Mouse (Mus musculus) adrenal gland (tissue): ENCODE results near the gene Siae.

Source experiments
- intact Hi-C: fragments of 180-260 bp; cut with DNase I; formaldehyde crosslinking; loops from one replicate; pipeline ENCODE4 v1.15.1; 2025

Gene Siae

DNA sequence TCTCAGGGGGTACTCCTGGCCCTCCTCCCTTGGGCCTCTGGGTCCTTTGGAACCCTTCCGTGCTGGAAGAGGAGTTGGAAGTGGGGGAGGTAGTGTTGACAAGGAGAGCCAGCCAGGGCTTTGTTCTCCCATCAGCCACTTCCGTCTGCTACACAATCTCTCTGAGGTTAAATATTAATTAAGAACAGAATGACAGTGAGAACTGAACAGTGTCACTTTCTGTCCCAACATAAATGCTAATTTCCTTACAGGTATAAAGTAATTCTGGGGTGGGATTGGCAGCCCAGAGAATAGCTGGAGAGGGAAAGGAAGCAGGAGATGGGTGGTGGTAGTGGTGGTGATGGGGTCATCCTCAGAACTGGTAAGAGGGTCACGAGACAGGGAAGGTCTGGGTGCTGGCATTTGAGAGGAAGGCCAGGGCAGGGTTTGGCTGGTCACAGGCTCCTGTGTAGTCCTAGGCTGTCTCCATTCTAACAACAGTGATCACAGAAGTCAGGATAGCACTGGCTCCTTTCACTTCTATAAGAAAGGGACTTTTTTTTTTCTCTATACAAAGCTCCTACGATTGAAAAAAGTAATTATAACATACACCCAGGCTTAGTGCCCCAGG is 13.2 kb downstream of the Siae start:
- intact Hi-C loops, result no loop called here

DNA sequence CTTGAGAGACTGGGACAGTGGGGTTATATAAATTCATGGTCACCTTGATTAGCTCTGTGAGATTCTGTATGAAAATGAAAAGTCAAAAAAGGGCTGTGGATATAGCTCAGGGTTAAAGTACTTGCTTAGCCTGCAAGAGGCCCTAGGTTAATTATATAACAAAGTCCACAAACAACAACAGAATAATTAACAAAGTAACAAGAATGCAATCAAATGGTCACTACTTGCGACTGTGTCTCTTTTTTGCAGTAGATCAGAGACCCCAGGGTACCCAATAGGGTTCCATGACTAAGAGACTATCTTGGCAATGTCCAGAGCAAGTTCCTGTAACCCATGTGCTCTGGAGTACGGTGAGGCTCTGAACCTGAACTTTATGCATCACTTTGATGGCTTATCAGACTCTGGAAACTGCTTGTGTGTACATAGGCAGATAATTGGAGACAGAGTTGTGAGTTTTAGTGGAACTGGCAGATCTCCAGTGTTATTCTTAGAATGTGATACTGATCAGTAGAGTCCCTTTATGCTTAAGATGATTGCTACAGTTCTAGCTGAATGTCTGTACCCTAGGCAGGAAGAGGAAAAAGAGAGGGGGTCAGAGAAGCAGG is 13.8 kb downstream of the Siae start:
- intact Hi-C loops, result no loop called here

GRCm38 (mm10) chr9:37572204-37572876 is 16.8 kb downstream of the Siae start:
- intact Hi-C loops, result no loop called here

DNA sequence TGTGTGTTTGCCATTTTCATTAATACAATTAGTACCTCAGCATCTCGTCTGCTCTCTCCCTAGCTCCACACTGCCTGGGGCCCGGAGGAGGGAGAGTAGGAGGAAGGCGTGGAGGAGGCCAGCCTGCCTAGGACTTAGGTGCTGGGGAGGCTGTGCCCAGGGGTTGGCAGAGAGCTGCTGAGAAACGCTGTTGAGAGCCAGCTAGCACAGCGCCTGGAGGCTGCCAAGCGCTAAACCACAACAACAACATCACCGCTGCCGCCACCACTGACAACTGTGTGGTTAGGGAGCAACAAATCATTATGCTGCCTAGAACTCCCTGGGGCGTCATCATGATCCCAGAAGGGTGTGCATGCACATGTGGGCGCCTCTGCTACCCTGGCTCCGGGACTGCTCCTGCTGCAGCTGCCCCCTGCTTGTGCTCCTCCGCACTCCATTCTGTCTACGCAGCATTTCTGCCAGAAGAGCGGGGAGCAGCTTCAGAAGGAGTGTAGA is 21.0 kb downstream of the Siae start:
- intact Hi-C loops, result no loop called here

DNA sequence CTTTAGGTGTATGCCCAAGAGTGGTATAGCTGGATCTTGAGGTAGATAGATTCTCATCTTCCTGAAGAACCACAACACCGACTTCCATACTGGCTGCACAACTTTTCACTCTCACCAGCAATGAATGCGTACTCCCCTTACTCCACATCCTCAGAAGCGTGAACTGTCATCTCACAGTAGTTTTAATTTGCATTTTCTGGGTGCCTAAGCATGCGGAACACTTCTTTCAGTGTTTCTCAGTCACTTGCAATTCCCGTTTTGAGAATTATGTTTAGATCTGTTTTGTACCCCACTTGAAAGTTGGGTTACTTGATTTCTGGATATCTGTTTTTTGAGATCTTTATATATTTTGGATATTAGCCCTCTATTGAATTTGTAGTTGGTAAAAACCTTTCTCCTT is 28.1 kb downstream of the Siae start:
- intact Hi-C loops, result no loop called here

GRCm38 (mm10) chr9:37586718-37587117 is 31.2 kb downstream of the Siae start:
- intact Hi-C loops, result no loop called here

DNA sequence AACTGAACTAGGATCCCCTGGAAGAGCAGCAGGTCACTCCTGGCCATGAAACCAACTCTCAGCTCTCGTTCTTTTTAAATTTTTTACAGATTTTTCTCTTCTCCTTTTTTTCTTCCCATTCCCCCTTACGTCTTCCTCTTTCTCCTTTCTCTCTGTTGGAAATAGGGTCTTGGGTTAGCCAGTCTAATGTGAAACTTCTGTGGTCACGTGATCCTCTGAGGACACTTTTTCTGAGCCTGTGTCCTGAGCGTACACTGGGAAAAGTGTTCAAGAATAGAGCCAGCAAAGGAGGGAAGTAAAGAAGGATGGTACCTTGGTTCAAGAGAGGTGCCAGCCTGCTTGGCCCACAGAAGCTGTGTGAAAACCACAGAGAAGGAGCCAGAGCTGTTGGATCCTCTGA is 34.9 kb downstream of the Siae start:
- intact Hi-C loops, result no loop called here

DNA sequence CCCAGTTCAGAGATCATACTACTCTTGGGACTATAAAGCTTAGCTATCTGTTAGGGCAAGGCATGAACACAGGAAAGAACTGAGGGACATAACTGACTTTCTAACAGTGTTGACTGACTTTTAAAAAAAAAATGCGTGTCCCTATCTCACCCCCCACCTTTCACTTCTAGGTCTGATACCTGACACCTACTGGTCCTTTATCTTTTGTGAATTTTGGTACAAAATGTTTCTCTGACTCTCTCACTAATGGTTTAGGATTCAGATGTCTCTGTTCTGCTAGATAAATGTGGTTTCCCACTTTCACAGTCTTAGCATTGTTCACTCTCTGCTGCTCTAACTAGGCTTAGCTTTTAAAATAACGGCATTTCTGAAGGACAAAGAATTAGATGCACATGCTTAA is 36.5 kb downstream of the Siae start:
- intact Hi-C loops, result no loop called here

GRCm38 (mm10) chr9:37592633-37593032 is 37.1 kb downstream of the Siae start:
- intact Hi-C loops, result no loop called here

GRCm38 (mm10) chr9:37593690-37594089 is 38.2 kb downstream of the Siae start:
- intact Hi-C loops, result no loop called here

DNA sequence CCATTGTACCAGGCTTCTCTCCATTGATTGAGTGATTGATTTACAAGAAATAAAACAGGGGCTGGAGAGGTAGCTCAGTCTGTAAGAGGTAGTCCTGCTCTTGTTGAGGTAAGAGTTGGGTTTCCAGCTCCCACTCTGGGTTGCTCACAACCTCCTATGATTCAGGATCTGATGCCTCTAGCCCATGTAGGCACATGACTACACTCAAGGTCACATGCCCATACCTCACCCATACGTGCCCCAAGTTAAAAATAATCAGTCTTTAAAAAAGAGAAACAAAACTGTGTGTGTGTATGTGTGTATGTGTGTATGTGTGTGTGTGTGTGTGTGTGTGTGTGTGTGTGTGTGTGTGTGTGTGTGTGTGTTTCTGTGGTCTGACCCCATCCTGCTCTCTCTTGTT is 40.1 kb downstream of the Siae start:
- intact Hi-C loops, result no loop called here

DNA sequence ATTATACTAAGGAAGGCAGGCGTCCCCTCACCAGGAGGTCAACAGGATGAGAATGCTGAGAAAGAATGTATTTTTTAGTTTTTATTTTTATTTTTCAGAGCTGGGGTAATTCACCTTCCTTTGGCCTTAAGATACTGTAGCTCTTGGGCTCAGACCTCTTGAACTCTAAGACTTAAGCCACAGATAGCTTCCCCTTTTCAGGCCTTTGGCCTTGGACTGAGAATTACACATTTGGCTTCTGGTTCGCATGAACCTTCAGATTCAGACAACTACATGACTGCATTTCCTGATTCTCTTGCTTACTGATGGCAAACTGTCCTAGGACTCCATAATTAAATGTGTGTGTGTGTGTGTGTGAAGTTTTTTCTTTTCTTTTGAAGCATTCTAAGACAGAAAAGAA is 43.1 kb downstream of the Siae start:
- intact Hi-C loops, result no loop called here

DNA sequence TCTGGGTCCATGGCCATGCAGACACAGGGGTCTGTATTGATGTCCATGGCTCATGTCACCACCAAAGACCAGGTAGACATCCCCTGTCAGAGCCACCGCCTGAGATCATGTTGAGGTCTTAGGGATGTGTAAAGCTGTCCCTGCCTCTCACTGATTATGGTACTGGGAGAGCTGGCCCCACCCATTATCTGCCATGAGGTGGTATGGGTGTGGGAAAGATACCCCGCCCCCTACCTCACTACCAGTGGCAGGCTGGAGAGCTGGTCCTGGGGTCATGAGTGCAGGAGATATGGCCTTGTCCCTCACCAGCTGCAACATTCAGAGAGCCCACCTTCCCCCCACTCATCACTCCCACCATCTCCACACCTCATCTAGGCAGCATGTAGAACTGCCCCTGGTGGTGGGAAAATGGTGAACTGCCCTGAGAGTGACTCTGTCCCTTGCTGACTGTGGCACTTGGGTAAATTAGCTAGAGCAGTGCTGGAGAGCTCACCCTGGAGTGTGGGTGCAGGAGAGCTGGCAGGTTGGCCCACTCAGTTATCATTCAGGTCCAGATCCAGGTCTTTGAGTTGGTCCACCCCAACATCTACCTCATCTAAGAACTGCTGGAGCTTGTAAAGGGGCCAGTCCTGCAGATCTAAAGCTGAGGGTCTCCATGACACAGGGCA is 45.2 kb downstream of the Siae start:
- intact Hi-C loops, result no loop called here

DNA sequence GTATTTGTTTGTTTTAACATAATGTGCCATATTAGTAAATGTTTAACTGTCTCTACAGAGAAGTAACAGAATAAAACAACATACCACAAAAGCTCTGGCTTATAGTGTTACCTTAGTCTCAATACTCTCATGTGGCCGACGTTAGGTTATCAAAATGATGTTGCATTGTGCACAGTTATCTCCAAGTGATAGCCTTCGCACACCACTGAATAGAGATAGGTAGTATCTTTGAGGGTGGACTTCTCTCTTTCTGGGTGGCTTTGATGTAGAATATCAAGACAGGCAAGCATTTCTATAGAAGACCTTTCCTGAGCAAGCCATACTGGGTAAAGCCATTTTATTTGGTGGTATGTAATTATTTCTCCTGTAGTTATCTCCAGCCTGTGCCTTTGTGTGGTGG is 49.6 kb downstream of the Siae start:
- intact Hi-C loops, result no loop called here

GRCm38 (mm10) chr9:37609558-37609957 is 54.1 kb downstream of the Siae start:
- intact Hi-C loops, result no loop called here

GRCm38 (mm10) chr9:37613182-37613910 is 57.8 kb downstream of the Siae start, which contains the start of gene Spa17:
TSS of gene Spa17 (minus strand) at chr9:37613722.
- intact Hi-C loops, result no loop called here

GRCm38 (mm10) chr9:37613911-37614280 is 58.4 kb downstream of the Siae start:
- intact Hi-C loops, result no loop called here

DNA sequence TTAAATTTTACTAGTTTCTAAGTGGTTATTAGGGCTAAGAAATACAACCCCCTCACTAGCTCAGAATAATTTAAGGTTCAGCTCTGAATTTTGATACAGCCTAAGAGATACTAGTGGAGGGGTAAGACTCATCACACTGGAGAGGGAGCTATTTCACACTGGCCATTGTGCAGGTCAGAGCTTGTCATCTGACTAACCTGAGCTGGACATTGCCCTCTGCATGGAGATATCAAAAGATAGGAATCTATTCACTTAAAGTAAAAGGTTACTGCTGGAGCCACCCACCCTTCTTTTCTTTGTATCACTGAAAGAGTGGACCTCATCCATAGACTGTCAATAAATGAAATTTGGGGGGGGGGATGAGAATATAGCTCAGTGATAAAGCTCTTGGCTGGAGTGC is 58.8 kb downstream of the Siae start:
- intact Hi-C loops, result no loop called here

DNA sequence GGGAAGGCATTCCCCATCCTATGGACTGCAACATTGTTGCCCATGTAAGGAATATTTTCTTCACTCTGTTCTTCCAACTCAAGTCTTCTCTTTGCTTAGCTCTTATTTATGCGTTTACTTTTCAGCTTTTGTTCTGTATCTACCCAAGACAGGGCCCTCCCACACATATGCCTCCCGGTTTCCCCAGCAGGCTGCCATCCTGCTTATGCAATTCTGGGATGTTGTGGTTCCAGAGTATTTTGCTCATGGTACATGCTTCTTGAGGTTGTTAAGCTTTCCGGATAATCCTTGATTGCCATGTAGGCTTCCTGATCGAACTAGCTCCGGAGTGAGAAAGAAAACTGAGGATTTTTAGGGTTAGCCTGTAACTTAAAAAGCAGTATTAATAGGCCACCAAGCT is 59.7 kb downstream of the Siae start:
- intact Hi-C loops, result no loop called here

DNA sequence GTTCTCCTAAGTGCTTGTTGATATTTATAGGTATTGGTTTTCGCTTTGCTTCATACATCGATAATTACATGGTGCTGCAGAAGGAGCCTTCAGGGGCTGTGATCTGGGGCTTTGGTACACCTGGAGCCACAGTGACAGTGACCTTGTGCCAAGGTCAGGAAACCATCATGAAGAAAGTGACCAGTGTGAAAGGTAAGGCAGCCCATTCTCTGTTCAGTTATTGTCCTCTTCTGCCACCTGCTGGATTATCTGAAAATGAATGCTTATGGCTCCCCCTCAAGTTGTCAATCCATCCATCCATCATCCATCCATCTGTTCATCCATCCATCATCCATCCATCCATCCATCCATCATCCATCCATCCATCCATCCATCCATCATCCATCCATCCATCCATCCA is 61.3 kb downstream of the Siae start:
- intact Hi-C loops, result loop anchor here (2.0 kb wide), 3 partner anchors 70 to 186 kb away; no protein-coding TSS in a partner anchor

DNA sequence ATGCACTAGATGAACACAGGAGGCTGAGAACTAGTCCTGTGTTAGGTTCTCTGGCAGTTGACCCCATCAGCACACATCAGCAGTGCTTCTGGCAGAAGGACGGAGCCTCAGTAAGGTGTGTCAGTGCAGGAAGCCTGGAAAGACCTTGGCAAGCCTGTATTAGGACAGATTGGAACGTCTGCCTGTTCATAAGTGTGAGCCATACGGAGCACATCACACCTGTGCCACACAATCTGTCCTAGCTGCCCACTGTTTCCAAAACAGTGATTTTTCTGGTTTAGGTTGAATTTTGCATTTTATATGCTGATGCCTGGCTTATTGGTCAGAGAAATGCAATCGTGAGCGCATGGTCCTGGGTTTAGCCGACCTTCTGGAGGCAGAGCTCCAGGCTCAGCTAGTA is 65.8 kb downstream of the Siae start:
- intact Hi-C loops, result no loop called here

DNA sequence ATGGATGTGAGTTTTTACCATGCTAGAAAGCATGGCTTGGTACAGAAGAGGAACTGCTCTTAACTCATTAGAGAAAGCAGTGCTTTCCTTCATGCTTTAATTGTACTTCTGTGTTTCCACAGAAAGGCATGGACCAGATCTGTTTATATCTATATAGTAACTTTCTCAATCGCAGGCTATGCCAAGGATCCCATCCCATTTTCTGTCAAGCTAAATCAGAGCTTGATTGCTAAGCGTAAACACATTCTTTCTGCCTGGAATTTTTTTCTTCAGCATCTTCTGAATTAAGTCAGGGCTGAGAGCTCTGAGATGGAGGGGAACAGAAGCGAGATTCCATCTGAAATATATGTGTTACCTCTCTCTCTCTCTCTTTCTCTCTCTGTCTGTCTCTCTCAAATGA is 68.5 kb downstream of the Siae start:
- intact Hi-C loops, result no loop called here
